Mouse (Mus musculus) MEL (cell line): ENCODE data around the gene Zfpl1. TPM values are rescaled to one million over a fixed set of nuclear protein-coding genes. Genes with fewer than 3 reads are reported as not detected.

Experiments
- DNase-seq: peaks from one replicate; pipeline ENCODE4 v3.0.0; 2011; ENCODE audit warnings: low read depth, low spot score
- H3K27ac ChIP-seq: 2 replicates; pipeline ENCODE4 v1.5.1; 2012; ENCODE audit warnings: low read depth, mild to moderate bottlenecking, control low read depth, low read length, moderate library complexity; ENCODE audit not compliant: control insufficient read depth
- H3K27me3 ChIP-seq, 2 experiments: fragments of 150-350 bp in 1 of 2; sonication (generic) in 1 of 2; 2 replicates each; pipeline ENCODE4 v1.6.1; 2012; ENCODE audit warnings: low read length in 2 of 2, mild to moderate bottlenecking in 2 of 2, improper control_type of control experiment in 1 of 2, moderate library complexity in 1 of 2; ENCODE audit not compliant: insufficient read depth in 2 of 2, control insufficient read depth in 1 of 2
- H3K36me3 ChIP-seq, 2 experiments: 2 replicates each; pipeline ENCODE4 v1.6.1; 2012 to 2014; ENCODE audit warnings: low read length in 2 of 2, improper control_type of control experiment in 1 of 2, inconsistent platforms in 1 of 2, mild to moderate bottlenecking in 1 of 2; ENCODE audit not compliant: insufficient read depth in 2 of 2, control insufficient read depth in 1 of 2
- H3K4me1 ChIP-seq, 2 experiments: fragments of 150-350 bp in 1 of 2; sonication (generic) in 1 of 2; 2 replicates each; pipeline ENCODE4 v1.6.1; 2012; ENCODE audit warnings: low read length in 2 of 2, improper control_type of control experiment in 1 of 2, mild to moderate bottlenecking in 1 of 2; ENCODE audit not compliant: insufficient read depth in 2 of 2, control insufficient read depth in 1 of 2
- H3K4me3 ChIP-seq, 2 experiments: fragments of 150-350 bp in 1 of 2; sonication (generic) in 1 of 2; 2 replicates each; pipeline ENCODE4 v1.5.1; 2012; ENCODE audit warnings: low read depth in 2 of 2, low read length in 2 of 2, mild to moderate bottlenecking in 2 of 2, moderate library complexity in 2 of 2, control low read depth in 1 of 2, improper control_type of control experiment in 1 of 2; ENCODE audit not compliant: control insufficient read depth in 1 of 2, insufficient read depth in 1 of 2
- H3K79me2 ChIP-seq: 2 replicates; pipeline ENCODE4 v1.6.1; 2012; ENCODE audit warnings: mild to moderate bottlenecking, low read length, moderate library complexity; ENCODE audit not compliant: control insufficient read depth, poor library complexity, insufficient read depth
- H3K9ac ChIP-seq: 2 replicates; pipeline ENCODE4 v1.6.1; 2012; ENCODE audit warnings: low read depth, mild to moderate bottlenecking, control low read depth, low read length, moderate library complexity; ENCODE audit not compliant: control insufficient read depth, poor library complexity, severe bottlenecking
- H3K9me3 ChIP-seq: fragments of 150-350 bp; sonication (generic); replicated peaks from 2 replicates; pipeline ENCODE4 v1.6.1; 2012; ENCODE audit warnings: mild to moderate bottlenecking, low read length, improper control_type of control experiment, moderate library complexity; ENCODE audit not compliant: insufficient read depth
- CHD1 ChIP-seq: IDR thresholded peaks from 2 replicates; pipeline ENCODE4 v1.6.1; 2012; ENCODE audit warnings: low read depth, mild to moderate bottlenecking, inconsistent platforms, low read length, improper control_type of control experiment
- CHD2 ChIP-seq: IDR thresholded peaks from 2 replicates; pipeline ENCODE4 v1.6.1; 2011; ENCODE audit warnings: low read length, improper control_type of control experiment
- CTCF ChIP-seq, 3 experiments: IDR thresholded peaks in 2 of 3; conservative IDR thresholded peaks in 1 of 3; 2 replicates each; pipeline ENCODE4 v1.5.1; 2011 to 2012; ENCODE audit warnings: low read length in 3 of 3, low read depth in 2 of 3, mild to moderate bottlenecking in 2 of 3, improper control_type of control experiment in 1 of 3, inconsistent platforms in 1 of 3, mixed read lengths in 1 of 3, moderate library complexity in 1 of 3; ENCODE audit not compliant: control insufficient read depth in 1 of 3, insufficient read depth in 1 of 3, poor library complexity in 1 of 3, severe bottlenecking in 1 of 3
- ELF1 ChIP-seq: IDR thresholded peaks from 2 replicates; pipeline ENCODE4 v1.6.1; 2014; ENCODE audit warnings: low read depth, mild to moderate bottlenecking, inconsistent platforms, low read length, improper control_type of control experiment, moderate library complexity
- GATA1 ChIP-seq: IDR thresholded peaks from 2 replicates; pipeline ENCODE4 v1.6.1; 2011; ENCODE audit warnings: low read depth, low read length, improper control_type of control experiment
- HCFC1 ChIP-seq: IDR thresholded peaks from 2 replicates; pipeline ENCODE4 v1.6.1; 2012; ENCODE audit warnings: low read depth, mild to moderate bottlenecking, inconsistent platforms, low read length, improper control_type of control experiment, moderate library complexity
- JUND ChIP-seq: IDR thresholded peaks from 2 replicates; pipeline ENCODE4 v1.6.1; 2011; ENCODE audit warnings: low read depth, mild to moderate bottlenecking, improper control_type of control experiment, low read length
- KAT2A ChIP-seq: conservative IDR thresholded peaks from 2 replicates; pipeline ENCODE4 v1.6.1; 2012; ENCODE audit warnings: low read depth, low read length, improper control_type of control experiment, inconsistent platforms
- MAFK ChIP-seq: IDR thresholded peaks from 2 replicates; pipeline ENCODE4 v1.6.1; 2011; ENCODE audit warnings: low read depth, mild to moderate bottlenecking, low read length, improper control_type of control experiment, borderline replicate concordance
- MXI1 ChIP-seq: IDR thresholded peaks from 2 replicates; pipeline ENCODE4 v1.6.1; 2011; ENCODE audit warnings: mild to moderate bottlenecking, low read depth, low read length, improper control_type of control experiment
- MYB ChIP-seq: IDR thresholded peaks from 2 replicates; pipeline ENCODE4 v1.6.1; 2011; ENCODE audit warnings: mild to moderate bottlenecking, low read depth, low read length, improper control_type of control experiment
- MYC ChIP-seq: IDR thresholded peaks from 2 replicates; pipeline ENCODE4 v1.6.1; 2011; ENCODE audit warnings: low read depth, mild to moderate bottlenecking, low read length, improper control_type of control experiment, moderate library complexity
- NELFE ChIP-seq: IDR thresholded peaks from 2 replicates; pipeline ENCODE4 v1.6.1; 2011; ENCODE audit warnings: low read depth, low read length, improper control_type of control experiment
- NRF1 ChIP-seq: IDR thresholded peaks from 2 replicates; pipeline ENCODE4 v1.6.1; 2014; ENCODE audit warnings: low read depth, mild to moderate bottlenecking, inconsistent platforms, low read length, improper control_type of control experiment, moderate library complexity; ENCODE audit not compliant: poor library complexity, insufficient read depth, severe bottlenecking
- POLR2A ChIP-seq, 2 experiments: IDR thresholded peaks; 2 replicates each; pipeline ENCODE4 v1.6.1; 2011 to 2012; ENCODE audit warnings: low read length in 2 of 2, mild to moderate bottlenecking in 2 of 2, control low read depth in 1 of 2, improper control_type of control experiment in 1 of 2, low read depth in 1 of 2, moderate library complexity in 1 of 2; ENCODE audit not compliant: control insufficient read depth in 1 of 2, insufficient read depth in 1 of 2, poor library complexity in 1 of 2
- POLR2AphosphoS2 ChIP-seq: IDR thresholded peaks from 2 replicates; pipeline ENCODE4 v1.6.1; 2011; ENCODE audit warnings: low read length, improper control_type of control experiment
- RCOR1 ChIP-seq: IDR thresholded peaks from 2 replicates; pipeline ENCODE4 v1.6.1; 2012; ENCODE audit warnings: low read depth, mild to moderate bottlenecking, inconsistent platforms, low read length, improper control_type of control experiment
- SIN3A ChIP-seq: IDR thresholded peaks from 2 replicates; pipeline ENCODE4 v1.6.1; 2012; ENCODE audit warnings: low read length, improper control_type of control experiment, inconsistent platforms
- SMC3 ChIP-seq: IDR thresholded peaks from 2 replicates; pipeline ENCODE4 v1.6.1; 2011; ENCODE audit warnings: low read depth, low read length, improper control_type of control experiment
- TBP ChIP-seq: IDR thresholded peaks from 2 replicates; pipeline ENCODE4 v1.8.0; 2011; ENCODE audit warnings: low read depth, low read length, improper control_type of control experiment
- TCF12 ChIP-seq: IDR thresholded peaks from 2 replicates; pipeline ENCODE4 v1.6.1; 2014; ENCODE audit warnings: low read depth, mild to moderate bottlenecking, inconsistent platforms, low read length, improper control_type of control experiment, moderate library complexity
- USF1 ChIP-seq: IDR thresholded peaks from 2 replicates; pipeline ENCODE4 v1.6.1; 2014; ENCODE audit warnings: low read depth, mild to moderate bottlenecking, inconsistent platforms, low read length, improper control_type of control experiment, moderate library complexity
- ZMIZ1 ChIP-seq: IDR thresholded peaks from 2 replicates; pipeline ENCODE4 v1.6.1; 2012; ENCODE audit warnings: low read depth, mild to moderate bottlenecking, inconsistent platforms, low read length, improper control_type of control experiment, moderate library complexity
- polyA plus RNA-seq, 2 experiments: library from polyadenylated mRNA; stranded (reverse) in 1 of 2; unstranded in 1 of 2; fragments of >175 nt in 1 of 2; fragments of >200 nt in 1 of 2; gene quantifications; 2 replicates each; pipeline versions ENCODE4 v1.2.1 to v1.2.4; 2012; ENCODE audit warnings: low replicate concordance in 2 of 2, low read depth in 1 of 2; ENCODE audit not compliant: insufficient read length in 2 of 2, insufficient read depth in 1 of 2, missing spikeins in 1 of 2
- total RNA-seq: library from RNA; depleted of rRNA; stranded (reverse); fragments of 300-350 nt; gene quantifications from 2 replicates; pipeline ENCODE4 v1.2.3, GENCODE M21; 2012

Zfpl1 gene
- total and polyA plus RNA-seq, 3 experiments, result 40.1 to 56.4 TPM; not detected in 1

- Histone ChIP-seq H3K9ac (no peak overlapping the region), H3K79me2 (peaks cover 7% of the 10 kb centered on the region), H3K27me3 (no peaks in the 10 kb centered on the region), H3K36me3 (peaks cover 0 to 2% of the 10 kb centered on the region in 2 experiments; a peak in 1 of 4 replicates), H3K4me1 (peaks cover 0 to 13% of the 10 kb centered on the region in 2 experiments; a peak in 3 of 4 replicates), H3K27ac (no peak overlapping the region), H3K4me3 (no peak overlapping the region), H3K9me3 (no peaks in the 10 kb centered on the region)
- no peak for DNase-seq
- no peak for TF ChIP-seq MYC
- TF ChIP-seq JUND, result no peak
- no peak for TF ChIP-seq TBP
- no peak for TF ChIP-seq POLR2A (IDR thresholded peaks at IDR 0.05; ENCODE audit: control insufficient read depth in 1 of 2, insufficient read depth in 1 of 2, low read depth in 1 of 2, low read length in 2 of 2, poor library complexity in 1 of 2)
- no peak for TF ChIP-seq KAT2A
- no peak for TF ChIP-seq NRF1
Observed at GRCm38 (mm10) chr19:6071261-6071660, 13.5 kb downstream of the Zfpl1 start.

GRCm38 (mm10) chr19:6070571-6071250 is 14.0 kb downstream of the Zfpl1 start:
- Histone ChIP-seq H3K36me3 (no peaks in the 10 kb centered on the region), H3K27ac (no peak overlapping the region), H3K27me3 (no peaks in the 10 kb centered on the region)

GRCm38 (mm10) chr19:6069851-6070250 is 14.9 kb downstream of the Zfpl1 start:
- peaks cover 0 to 8% of the 10 kb centered on the region in 2 experiments; a peak in 3 of 4 replicates for H3K4me1 ChIP-seq
- H3K9me3 ChIP-seq, result no peaks in the 10 kb centered on the region
- H3K4me3 ChIP-seq, result no peak overlapping the region
- no peaks in the 10 kb centered on the region for H3K36me3 ChIP-seq
- TF ChIP-seq TCF12 (no peak), SMC3 (no peak), ELF1 (no peak), SIN3A (no peak), NELFE (no peak), GATA1 (no peak), ZMIZ1 (no peak), CHD1 (no peak), RCOR1 (no peak)
- DNase-seq, result no peak
- no peak overlapping the region for H3K9ac ChIP-seq
- no peaks in the 10 kb centered on the region for H3K27me3 ChIP-seq
- no peaks in the 10 kb centered on the region for H3K79me2 ChIP-seq
- H3K27ac ChIP-seq, result no peak overlapping the region

More at GRCm38 (mm10) chr19:6070571-6071250, 14.0 kb downstream of the Zfpl1 start:
- TF ChIP-seq CHD1 (no peak), POLR2A (IDR thresholded peaks at IDR 0.05; ENCODE audit: control insufficient read depth in 1 of 2, insufficient read depth in 1 of 2, low read depth in 1 of 2, low read length in 2 of 2, poor library complexity in 1 of 2) (no peak), CTCF (IDR thresholded peaks at IDR 0.05 in 2 of 3, conservative IDR thresholded peaks at IDR 0.05 in 1 of 3; ENCODE audit: control insufficient read depth in 1 of 3, insufficient read depth in 1 of 3, low read depth in 2 of 3, low read length in 3 of 3, poor library complexity in 1 of 3, severe bottlenecking in 1 of 3) (no peak), MYB (no peak), CHD2 (no peak), SMC3 (no peak), HCFC1 (no peak), POLR2AphosphoS2 (no peak), MXI1 (no peak), TCF12 (no peak), USF1 (no peak), KAT2A (no peak), MAFK (no peak)
- peaks cover 2% of the 10 kb centered on the region; the same call in 1 of the 2 replicates for H3K79me2 ChIP-seq
- no peaks in the 10 kb centered on the region for H3K9me3 ChIP-seq
- no peak for DNase-seq
- no peak overlapping the region for H3K4me3 ChIP-seq
- H3K4me1 ChIP-seq, result peaks cover 0 to 8% of the 10 kb centered on the region in 2 experiments; a peak in 3 of 4 replicates
- no peak overlapping the region for H3K9ac ChIP-seq
